Mouse (Mus musculus) skeletal muscle tissue, adult 2 months (tissue): ENCODE results near the gene Atf3.

Experiments used
- DNase-seq: peaks from one replicate; pipeline ENCODE4 v3.0.0-alpha.2; 2012; ENCODE audit warnings: low read depth, low spot score

The Atf3 gene

GRCm38 (mm10) chr1:191192751-191193150 lies 25.1 kb downstream of the Atf3 start:
- DNase-seq: no peak

GRCm38 (mm10) chr1:191192213-191192612 lies 25.6 kb downstream of the Atf3 start:
- DNase-seq: no peak

GRCm38 (mm10) chr1:191189671-191190372 lies 28.0 kb downstream of the Atf3 start:
- no peak for DNase-seq

- no peak for DNase-seq
These were observed 31.5 kb downstream of the Atf3 start for GRCm38 (mm10) chr1:191186386-191186770.

- no peak for DNase-seq
These were observed 32.0 kb downstream of the Atf3 start for GRCm38 (mm10) chr1:191185761-191186385.

- DNase-seq: peak; percentile 25
These were observed 33.0 kb downstream of the Atf3 start for GRCm38 (mm10) chr1:191184841-191185251.

- no peak for DNase-seq
These were observed 33.6 kb downstream of the Atf3 start for GRCm38 (mm10) chr1:191184066-191184815.

GRCm38 (mm10) chr1:191183163-191184065 lies 34.4 kb downstream of the Atf3 start:
- DNase-seq: peak; percentile 99

GRCm38 (mm10) chr1:191182431-191183162 lies 35.2 kb downstream of the Atf3 start:
- peak; percentile 76 for DNase-seq

GRCm38 (mm10) chr1:191181469-191182259 lies 36.2 kb downstream of the Atf3 start:
- no peak for DNase-seq

- no peak for DNase-seq
These were observed 37.4 kb downstream of the Atf3 start for GRCm38 (mm10) chr1:191180397-191180796.

GRCm38 (mm10) chr1:191179846-191180245 lies 38.0 kb downstream of the Atf3 start:
- DNase-seq: no peak

- DNase-seq: no peak
These were observed 39.2 kb downstream of the Atf3 start for GRCm38 (mm10) chr1:191178511-191179188.

- DNase-seq: no peak
These were observed 41.0 kb downstream of the Atf3 start for GRCm38 (mm10) chr1:191176887-191177286.

- no peak for DNase-seq
These were observed 45.4 kb downstream of the Atf3 start for GRCm38 (mm10) chr1:191172487-191172886.

- DNase-seq: no peak
These were observed 47.4 kb downstream of the Atf3 start for GRCm38 (mm10) chr1:191170444-191170843.

- no peak for DNase-seq
These were observed 51.6 kb downstream of the Atf3 start for GRCm38 (mm10) chr1:191166189-191166588.

- no peak for DNase-seq
These were observed 53.1 kb downstream of the Atf3 start, which contains the start of gene Fam71a for GRCm38 (mm10) chr1:191164717-191165116. TSS of gene Fam71a (minus strand) at chr1:191164817.

- DNase-seq: no peak
These were observed 63.5 kb downstream of the Atf3 start for GRCm38 (mm10) chr1:191154314-191154713.
